Mouse (Mus musculus): ENCODE measurements at regions not wholly inside any gene's neighbourhood (a gene's known extent, or its start where the extent isn't known, plus 50 kb on each side); places are given as distances from the start of the nearest gene placed in this dataset.

- no peak overlapping the region for H3K9ac ChIP-seq (ENCODE audit: low read depth, low read length)
- H3K36me3 ChIP-seq (ENCODE audit: control insufficient read depth, insufficient read depth, low read length) = no peaks in the 10 kb centered on the region
- no peak overlapping the region for H3K4me3 ChIP-seq (ENCODE audit: low read length)
- 22% methylated on average over 3 of the region's 3 CpGs for WGBS
- H3K4me2 ChIP-seq (ENCODE audit: low read length) = no peak overlapping the region
- H3K4me1 ChIP-seq (ENCODE audit: control insufficient read depth, insufficient read depth, low read depth, low read length) = no peaks in the 10 kb centered on the region
- H3K27me3 ChIP-seq (replicated peaks; ENCODE audit: control insufficient read depth, insufficient read depth, low read length) = no peaks in the 10 kb centered on the region
- no peak overlapping the region for H3K27ac ChIP-seq (ENCODE audit: low read depth, low read length)
- ATAC-seq = peak; percentile 88
- H3K9me3 ChIP-seq (ENCODE audit: control insufficient read depth, low read length) = no peaks in the 10 kb centered on the region
Observed at GRCm38 (mm10) chr14:16152702-16153101, 96.4 kb upstream of the Ngly1 start.

DNA sequence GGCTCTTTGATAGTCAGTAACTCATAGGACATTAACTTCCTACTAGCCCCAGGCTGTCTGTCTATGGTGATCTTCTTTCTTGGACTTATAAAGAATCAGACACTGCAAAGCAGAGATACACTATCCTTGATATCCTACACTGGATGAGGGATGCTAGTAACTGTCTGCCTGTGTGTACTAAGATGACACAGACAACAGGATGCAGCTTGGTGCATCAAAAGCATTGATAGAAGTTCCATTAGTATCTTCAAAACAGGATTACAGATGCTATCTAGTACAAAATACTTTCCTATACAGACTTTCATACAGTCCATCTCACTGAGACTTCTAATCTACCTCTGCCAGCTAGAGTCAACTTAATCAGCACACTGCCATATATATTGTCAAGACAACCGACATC lies 94.0 kb upstream of the Ngly1 start:
- Histone ChIP-seq H3K4me3 (ENCODE audit: low read length) (no peak overlapping the region), H3K4me2 (ENCODE audit: low read length) (no peak overlapping the region), H3K27ac (ENCODE audit: low read depth, low read length) (no peak overlapping the region), H3K27me3 (replicated peaks; ENCODE audit: control insufficient read depth, insufficient read depth, low read length) (no peaks in the 10 kb centered on the region), H3K9ac (ENCODE audit: low read depth, low read length) (no peak overlapping the region), H3K9me3 (ENCODE audit: control insufficient read depth, low read length) (no peaks in the 10 kb centered on the region), H3K4me1 (ENCODE audit: control insufficient read depth, insufficient read depth, low read depth, low read length) (no peaks in the 10 kb centered on the region), H3K36me3 (ENCODE audit: control insufficient read depth, insufficient read depth, low read length) (no peaks in the 10 kb centered on the region)
- 87% methylated on average over 1 of the region's 1 CpGs for WGBS
- no peak for ATAC-seq

DNA sequence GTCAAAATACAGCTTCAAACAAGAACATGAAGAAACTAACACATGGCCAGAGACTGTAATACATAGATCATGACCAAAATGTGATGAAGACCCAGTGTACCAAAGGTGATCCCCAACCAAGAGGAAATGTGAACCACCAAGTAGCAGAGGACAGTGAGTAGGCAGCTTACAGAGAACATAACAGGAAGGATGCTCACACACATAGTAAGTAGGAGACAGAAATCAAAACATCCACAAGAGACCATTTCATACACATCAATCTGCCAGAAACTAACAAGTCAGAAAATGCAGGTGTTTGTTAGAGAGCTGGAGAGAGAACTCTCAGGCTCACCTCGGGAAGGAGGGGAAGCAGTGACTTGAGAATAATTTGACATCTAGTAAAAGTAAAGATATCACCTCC lies 78.9 kb upstream of the Ngly1 start:
- H3K27me3 ChIP-seq (replicated peaks; ENCODE audit: control insufficient read depth, insufficient read depth, low read length) = no peaks in the 10 kb centered on the region
- no peaks in the 10 kb centered on the region for H3K36me3 ChIP-seq (ENCODE audit: control insufficient read depth, insufficient read depth, low read length)
- H3K4me3 ChIP-seq (ENCODE audit: low read length) = no peak overlapping the region
- H3K9ac ChIP-seq (ENCODE audit: low read depth, low read length) = no peak overlapping the region
- ATAC-seq = no peak
- H3K27ac ChIP-seq (ENCODE audit: low read depth, low read length) = no peak overlapping the region
- no peaks in the 10 kb centered on the region for H3K9me3 ChIP-seq (ENCODE audit: control insufficient read depth, low read length)
- H3K4me2 ChIP-seq (ENCODE audit: low read length) = no peak overlapping the region
- H3K4me1 ChIP-seq (ENCODE audit: control insufficient read depth, insufficient read depth, low read depth, low read length) = no peaks in the 10 kb centered on the region
- 68% methylated on average over 1 of the region's 1 CpGs for WGBS

DNA sequence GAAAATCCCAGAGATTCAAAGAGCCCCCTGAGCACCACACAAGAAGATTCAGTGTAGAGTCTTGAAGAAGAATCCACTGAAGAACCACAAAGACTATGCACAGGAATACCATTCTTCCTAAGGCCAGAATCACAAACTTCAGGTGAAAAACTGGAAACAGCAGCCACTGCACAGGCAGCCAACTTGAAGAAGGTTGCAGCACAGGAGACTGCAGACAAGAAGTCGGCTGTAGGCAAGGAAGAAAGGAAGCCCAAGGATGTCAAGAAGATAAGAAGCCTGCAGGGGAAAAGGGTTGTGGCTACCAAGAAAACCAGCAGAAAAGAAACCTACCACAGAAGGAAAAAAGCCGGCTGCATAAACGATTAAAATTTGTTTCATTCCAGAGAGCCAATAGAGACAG lies 76.8 kb upstream of the Ngly1 start:
- Histone ChIP-seq H3K27me3 (replicated peaks; ENCODE audit: control insufficient read depth, insufficient read depth, low read length) (no peaks in the 10 kb centered on the region), H3K9ac (ENCODE audit: low read depth, low read length) (no peak overlapping the region), H3K4me1 (ENCODE audit: control insufficient read depth, insufficient read depth, low read depth, low read length) (no peaks in the 10 kb centered on the region), H3K4me2 (ENCODE audit: low read length) (no peak overlapping the region), H3K4me3 (ENCODE audit: low read length) (no peak overlapping the region), H3K36me3 (ENCODE audit: control insufficient read depth, insufficient read depth, low read length) (no peaks in the 10 kb centered on the region), H3K9me3 (ENCODE audit: control insufficient read depth, low read length) (no peaks in the 10 kb centered on the region), H3K27ac (ENCODE audit: low read depth, low read length) (no peak overlapping the region)
- 91% methylated on average over 3 of the region's 3 CpGs for whole genome bisulfite sequencing
- ATAC-seq = no peak

- no peak overlapping the region for H3K27ac ChIP-seq (ENCODE audit: low read depth, low read length)
- H3K4me1 ChIP-seq (ENCODE audit: control insufficient read depth, insufficient read depth, low read depth, low read length) = no peaks in the 10 kb centered on the region
- ATAC-seq = no peak
- no peaks in the 10 kb centered on the region for H3K9me3 ChIP-seq (ENCODE audit: control insufficient read depth, low read length)
- no peak overlapping the region for H3K4me3 ChIP-seq (ENCODE audit: low read length)
- no peak overlapping the region for H3K9ac ChIP-seq (ENCODE audit: low read depth, low read length)
- 87% methylated on average over 3 of the region's 3 CpGs for WGBS
- no peak overlapping the region for H3K4me2 ChIP-seq (ENCODE audit: low read length)
- no peaks in the 10 kb centered on the region for H3K27me3 ChIP-seq (replicated peaks; ENCODE audit: control insufficient read depth, insufficient read depth, low read length)
- H3K36me3 ChIP-seq (ENCODE audit: control insufficient read depth, insufficient read depth, low read length) = no peaks in the 10 kb centered on the region
Observed at GRCm38 (mm10) chr14:16173292-16173691, 75.8 kb upstream of the Ngly1 start.

- Histone ChIP-seq H3K27ac (ENCODE audit: low read depth, low read length) (no peak overlapping the region), H3K4me1 (ENCODE audit: control insufficient read depth, insufficient read depth, low read depth, low read length) (no peaks in the 10 kb centered on the region), H3K9ac (ENCODE audit: low read depth, low read length) (no peak overlapping the region), H3K4me2 (ENCODE audit: low read length) (no peak overlapping the region), H3K27me3 (replicated peaks; ENCODE audit: control insufficient read depth, insufficient read depth, low read length) (no peaks in the 10 kb centered on the region), H3K9me3 (ENCODE audit: control insufficient read depth, low read length) (no peaks in the 10 kb centered on the region), H3K4me3 (ENCODE audit: low read length) (no peak overlapping the region), H3K36me3 (ENCODE audit: control insufficient read depth, insufficient read depth, low read length) (no peaks in the 10 kb centered on the region)
- 94% methylated on average over 3 of the region's 3 CpGs for WGBS
- no peak for ATAC-seq
Observed at GRCm38 (mm10) chr14:16178227-16178626, 70.9 kb upstream of the Ngly1 start.

DNA sequence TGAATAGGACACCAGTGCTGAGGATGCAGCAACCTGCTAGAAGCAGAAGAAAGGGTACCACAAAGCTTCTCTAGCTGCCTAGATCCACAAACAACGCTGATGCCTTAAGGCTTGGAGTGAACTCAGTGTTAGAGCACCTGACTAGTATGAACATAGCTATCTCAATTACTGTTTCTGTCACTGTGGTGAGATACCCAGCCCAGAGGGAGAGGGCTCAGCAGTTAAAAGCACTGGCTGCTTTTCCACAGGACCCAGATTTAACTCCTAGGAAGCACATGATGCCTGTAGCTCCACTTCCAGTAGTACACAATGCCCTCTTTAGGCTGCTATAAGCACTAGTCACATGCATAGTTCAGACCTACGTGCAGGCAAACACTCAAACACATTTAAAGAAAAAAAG lies 67.3 kb upstream of the Ngly1 start:
- Histone ChIP-seq H3K4me1 (ENCODE audit: control insufficient read depth, insufficient read depth, low read depth, low read length) (no peaks in the 10 kb centered on the region), H3K36me3 (ENCODE audit: control insufficient read depth, insufficient read depth, low read length) (no peaks in the 10 kb centered on the region), H3K4me2 (ENCODE audit: low read length) (no peak overlapping the region), H3K9me3 (ENCODE audit: control insufficient read depth, low read length) (no peaks in the 10 kb centered on the region), H3K9ac (ENCODE audit: low read depth, low read length) (no peak overlapping the region), H3K4me3 (ENCODE audit: low read length) (no peak overlapping the region), H3K27me3 (replicated peaks; ENCODE audit: control insufficient read depth, insufficient read depth, low read length) (no peaks in the 10 kb centered on the region), H3K27ac (ENCODE audit: low read depth, low read length) (no peak overlapping the region)
- peak; percentile 72; the same call in 1 of the 2 replicates for ATAC-seq
- WGBS = 67% methylated on average over 2 of the region's 2 CpGs

DNA sequence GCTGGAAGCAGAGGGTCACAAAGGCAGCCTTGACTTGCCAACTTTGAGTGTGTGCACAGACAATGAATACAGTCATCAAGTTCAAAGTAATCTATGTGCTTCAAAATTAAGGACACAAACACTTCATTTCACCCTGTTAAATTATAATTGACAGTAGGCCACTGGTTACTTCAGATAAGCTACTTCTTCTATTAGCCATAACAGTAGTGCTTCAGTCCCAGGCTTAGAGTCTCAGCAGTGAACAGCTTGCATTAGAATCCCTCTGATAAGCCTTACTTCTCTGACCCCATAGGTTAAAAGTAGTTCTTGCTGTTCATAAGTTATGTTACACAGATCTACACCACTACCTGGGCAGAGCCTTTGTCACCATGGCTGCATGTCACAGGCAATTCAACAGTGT lies 63.8 kb upstream of the Ngly1 start:
- H3K4me2 ChIP-seq (ENCODE audit: low read length) = no peak overlapping the region
- H3K4me1 ChIP-seq (ENCODE audit: control insufficient read depth, insufficient read depth, low read depth, low read length) = no peaks in the 10 kb centered on the region
- no peak for ATAC-seq
- H3K4me3 ChIP-seq (ENCODE audit: low read length) = no peak overlapping the region
- no peaks in the 10 kb centered on the region for H3K27me3 ChIP-seq (replicated peaks; ENCODE audit: control insufficient read depth, insufficient read depth, low read length)
- no peaks in the 10 kb centered on the region for H3K9me3 ChIP-seq (ENCODE audit: control insufficient read depth, low read length)
- H3K9ac ChIP-seq (ENCODE audit: low read depth, low read length) = no peak overlapping the region
- H3K36me3 ChIP-seq (ENCODE audit: control insufficient read depth, insufficient read depth, low read length) = no peaks in the 10 kb centered on the region
- no peak overlapping the region for H3K27ac ChIP-seq (ENCODE audit: low read depth, low read length)
